Mouse (Mus musculus): Measurements from ENCODE around the gene Ccl27a.
"Not testable (repeated sequence)": the region's sequence is repeated elsewhere in the genome, so short reads cannot be mapped to it uniquely, and the experiment has no call there.

Ccl27a gene

DNA sequence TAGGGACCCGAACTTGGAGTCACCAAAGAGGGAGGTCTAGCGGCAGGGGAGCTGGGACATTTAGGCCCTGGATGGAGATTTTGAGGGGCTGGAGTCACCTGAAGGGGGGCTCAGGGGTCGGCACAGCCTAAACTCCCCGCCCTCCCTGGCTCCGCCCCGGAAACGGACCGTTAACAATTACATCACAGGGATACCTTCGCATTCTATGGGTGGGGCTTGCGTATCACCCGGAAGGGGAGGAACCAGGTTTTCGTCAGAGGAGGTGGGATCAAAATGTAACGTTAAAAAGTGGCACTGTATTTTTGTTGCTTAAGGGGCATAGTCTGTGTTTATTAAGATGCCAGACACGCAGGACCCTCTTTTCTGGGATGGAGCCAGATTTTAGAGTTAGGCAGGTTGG, at the start of gene Ccl27a:
Gene Ccl27a (minus strand): TSS at position 246 of the 400 bp plus-strand sequence.
- peak; percentile 83 to 91 for DNase-seq

DNA sequence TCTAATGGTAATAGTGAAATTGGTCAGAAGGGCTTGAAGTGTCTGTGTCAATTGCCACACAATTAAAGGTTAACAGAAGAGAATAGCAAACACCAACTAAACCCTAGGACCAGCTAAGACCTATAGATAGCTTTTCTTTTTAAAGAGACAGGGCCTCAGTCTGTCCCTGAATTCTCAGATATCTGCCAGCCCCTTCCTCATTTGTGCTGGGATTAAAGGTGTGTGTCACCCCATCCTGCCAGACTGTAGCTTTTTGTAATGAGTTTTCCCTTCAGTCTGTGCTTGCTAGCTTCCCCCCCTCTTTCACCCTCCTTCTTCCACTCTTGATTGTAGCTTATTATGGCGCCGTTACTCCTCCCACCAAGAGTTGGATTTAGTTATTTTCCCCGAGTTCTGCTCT, 9.2 kb upstream of the Ccl27a start:
- not testable (repeated sequence) for DNase-seq

DNA sequence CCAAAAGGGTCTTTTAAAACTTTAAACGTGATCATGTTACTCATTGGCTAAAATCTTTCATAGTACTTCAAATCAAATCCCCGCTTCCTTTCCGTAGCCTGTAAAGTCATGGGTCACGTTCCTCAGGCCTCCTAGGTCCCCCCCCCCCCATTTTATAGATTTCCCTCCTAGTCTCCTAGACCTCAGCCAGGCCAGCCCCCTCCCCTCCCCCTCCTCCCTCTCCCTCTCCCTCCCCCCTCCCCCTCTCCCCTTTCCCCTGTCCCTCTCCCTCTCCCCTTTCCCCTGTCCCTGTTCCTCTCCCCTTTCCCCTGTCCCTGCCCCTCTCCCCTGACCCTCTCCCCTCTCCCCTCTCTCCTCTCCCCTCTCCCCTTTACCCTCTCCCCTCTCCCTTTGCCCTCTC, 8.7 kb upstream of the Ccl27a start:
- not testable (repeated sequence) for DNase-seq

DNA sequence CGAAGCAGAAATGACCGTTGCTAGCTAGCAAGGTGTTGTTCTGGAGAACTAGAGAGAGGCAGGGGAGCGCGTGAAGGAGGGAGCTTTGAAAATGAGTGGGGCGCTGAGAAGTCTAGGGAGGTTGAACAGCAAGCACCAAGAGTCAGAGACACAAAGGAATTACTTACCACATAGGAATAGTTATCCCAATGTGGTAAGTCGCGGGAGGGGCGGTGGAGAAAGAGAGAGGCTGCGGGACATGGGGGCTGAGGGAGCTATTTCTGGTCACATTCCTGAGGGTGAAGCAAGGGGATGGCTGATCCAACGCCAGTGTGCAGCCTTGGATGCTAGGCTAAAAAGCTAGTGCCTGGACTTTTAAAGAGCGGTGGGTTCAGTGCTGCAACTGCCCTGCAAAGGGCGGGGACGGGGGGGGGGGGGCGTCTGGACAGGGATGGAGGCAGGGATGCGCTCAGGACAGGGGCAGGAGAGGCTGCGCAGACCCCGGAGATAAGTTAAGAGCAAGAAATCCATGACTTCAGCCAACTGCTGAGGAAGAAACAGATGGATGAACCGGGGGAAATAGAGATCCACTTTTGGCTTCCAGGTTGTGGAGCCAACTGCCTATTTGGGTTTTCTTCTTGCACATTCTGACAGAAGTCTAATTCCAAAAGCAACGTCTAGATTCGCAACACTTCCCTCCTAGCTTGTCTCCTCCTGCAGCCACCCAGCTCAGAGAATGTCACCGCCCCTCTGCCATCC, 7.9 kb upstream of the Ccl27a start:
- not testable (repeated sequence) for DNase-seq

DNA sequence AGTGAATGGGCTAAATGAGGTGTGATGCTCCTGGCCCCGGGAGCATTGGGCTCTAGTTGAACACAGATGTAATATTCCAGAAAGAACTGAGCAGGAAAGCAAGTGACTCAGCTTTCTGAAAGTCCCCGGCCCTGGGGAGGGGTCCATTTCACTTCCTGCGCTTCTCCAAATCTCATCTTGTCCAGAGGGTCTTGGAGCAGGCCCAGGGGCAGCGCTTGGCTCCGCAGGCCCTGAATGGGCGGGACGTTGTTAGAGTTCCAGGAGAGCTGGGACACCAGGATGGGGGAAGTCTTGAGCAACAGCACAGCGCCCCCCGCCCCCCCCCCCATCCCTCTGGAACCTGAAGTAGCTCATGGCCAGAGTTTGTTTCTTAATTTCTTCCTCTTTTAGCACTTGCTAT, 7.2 kb upstream of the Ccl27a start:
- DNase-seq: not testable (repeated sequence)

DNA sequence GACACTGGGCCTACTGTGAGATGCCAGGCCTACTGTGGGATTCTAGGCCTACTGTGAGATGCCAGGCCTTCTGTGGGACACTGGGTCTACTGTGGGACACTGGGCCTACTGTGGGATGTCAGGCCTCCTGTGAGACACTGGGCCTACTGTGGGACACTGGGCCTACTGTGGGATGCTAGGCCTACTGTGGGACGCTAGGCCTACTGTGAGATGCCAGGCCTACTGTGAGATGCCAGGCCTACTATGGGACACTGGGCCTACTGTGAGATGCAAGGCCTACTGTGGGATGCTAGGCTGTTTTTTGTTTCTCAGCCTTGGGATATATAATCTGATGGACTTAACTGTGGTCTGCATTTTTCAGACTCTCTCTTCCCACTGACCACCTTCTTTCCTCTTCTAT, 1.8 kb upstream of the Ccl27a start:
- DNase-seq: not testable (repeated sequence)

DNA sequence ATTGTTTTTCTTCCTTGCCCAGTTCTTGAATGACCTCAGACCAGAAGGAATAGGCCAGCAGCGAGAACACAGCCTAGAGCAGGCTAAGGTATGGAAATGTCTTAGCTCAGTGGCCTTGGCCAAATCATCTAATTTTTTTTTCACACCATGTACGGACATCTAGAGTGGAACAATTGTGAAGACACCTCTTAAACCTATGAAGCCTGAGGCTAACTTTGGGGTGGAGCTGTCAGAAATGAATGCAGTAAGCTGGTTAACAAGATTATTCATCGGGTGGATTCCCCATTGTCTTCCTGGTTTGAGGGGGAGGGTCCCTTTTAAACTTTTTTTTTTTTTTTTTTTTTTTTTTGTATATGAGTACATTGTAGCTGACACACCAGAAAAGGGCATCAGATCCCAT, 459 bp upstream of the Ccl27a start:
- not testable (repeated sequence) for DNase-seq

DNA sequence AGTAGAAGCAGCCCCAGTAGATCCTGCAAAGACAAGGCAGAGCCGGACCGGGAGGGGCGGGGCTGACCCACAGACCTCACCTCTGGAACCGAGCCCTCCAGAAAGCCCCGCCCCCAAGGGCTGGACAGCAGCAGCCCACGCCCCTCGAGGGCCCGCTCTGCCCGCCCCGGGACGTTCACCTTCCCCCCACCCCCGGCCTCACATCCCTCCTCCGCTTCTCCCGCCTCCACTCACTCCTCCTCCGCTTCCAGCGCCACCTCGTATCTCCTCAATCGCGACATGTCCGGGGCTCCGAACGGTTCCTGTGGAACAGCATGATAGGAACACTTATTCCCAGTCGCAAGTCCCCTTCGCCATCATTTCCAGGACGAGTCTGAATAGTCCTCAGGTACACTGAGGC, 545 bp downstream of the Ccl27a start:
- peak; percentile 66 to 70 for DNase-seq

DNA sequence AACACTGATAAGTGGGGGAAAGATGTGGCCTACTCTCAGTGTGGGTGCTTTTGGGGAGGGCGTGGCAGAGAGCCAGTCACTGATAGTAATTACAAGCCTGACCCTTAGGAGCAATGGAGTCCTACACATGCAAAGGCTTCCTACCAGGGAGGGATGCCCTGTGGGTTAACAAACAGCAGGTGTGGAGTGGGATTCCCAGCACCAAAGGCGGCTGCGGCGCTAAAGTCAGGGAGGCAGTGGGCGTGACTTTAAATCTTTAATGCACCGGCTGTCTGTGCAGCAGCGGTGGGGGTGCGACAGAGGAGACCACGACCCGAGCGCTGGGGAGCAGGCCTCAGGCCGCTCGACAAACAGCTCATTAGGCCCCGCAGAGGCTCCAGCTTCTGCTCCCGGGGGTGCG, 1.1 kb downstream of the Ccl27a start:
- DNase-seq: not testable (repeated sequence)

DNA sequence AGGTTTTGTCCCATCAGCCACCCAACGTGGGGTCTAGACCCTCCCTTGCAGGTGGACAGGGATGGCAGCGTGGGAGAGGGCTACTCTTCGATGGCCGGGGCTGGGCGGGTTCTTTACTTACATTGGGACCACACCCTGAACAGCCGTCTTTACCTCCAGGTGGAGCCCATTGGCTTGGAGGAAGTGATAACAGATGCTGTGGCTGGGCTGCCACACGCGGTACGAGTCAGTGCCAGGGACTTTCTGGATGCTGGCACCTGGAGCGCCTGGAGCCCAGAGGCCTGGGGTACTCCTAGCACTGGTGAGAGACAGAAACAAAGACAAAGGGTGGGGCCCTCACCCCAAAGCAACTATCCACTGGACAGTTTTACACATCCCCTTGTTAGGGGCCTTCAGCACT, 6.7 kb downstream of the Ccl27a start:
- not testable (repeated sequence) for DNase-seq

DNA sequence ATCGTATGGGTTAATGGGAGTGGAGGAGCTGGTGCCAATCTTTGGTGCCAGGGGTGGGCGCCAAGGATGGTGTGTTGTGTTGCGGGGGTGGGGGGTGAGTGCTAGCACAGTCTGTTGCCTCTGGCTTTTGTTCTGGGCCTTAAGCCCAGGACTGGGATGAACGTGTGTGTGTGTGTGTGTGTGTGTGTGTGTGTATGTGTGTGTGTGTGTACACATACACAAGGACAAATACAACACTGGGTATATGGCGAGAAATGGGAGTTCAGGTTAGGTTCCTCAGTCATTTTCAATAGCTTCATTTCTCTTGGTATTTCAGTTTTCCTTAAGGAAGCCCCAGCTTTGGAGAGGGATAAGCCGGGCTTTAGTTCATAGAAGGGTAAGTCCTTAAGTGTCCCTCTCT, 10.9 kb downstream of the Ccl27a start:
- DNase-seq: not testable (repeated sequence)

DNA sequence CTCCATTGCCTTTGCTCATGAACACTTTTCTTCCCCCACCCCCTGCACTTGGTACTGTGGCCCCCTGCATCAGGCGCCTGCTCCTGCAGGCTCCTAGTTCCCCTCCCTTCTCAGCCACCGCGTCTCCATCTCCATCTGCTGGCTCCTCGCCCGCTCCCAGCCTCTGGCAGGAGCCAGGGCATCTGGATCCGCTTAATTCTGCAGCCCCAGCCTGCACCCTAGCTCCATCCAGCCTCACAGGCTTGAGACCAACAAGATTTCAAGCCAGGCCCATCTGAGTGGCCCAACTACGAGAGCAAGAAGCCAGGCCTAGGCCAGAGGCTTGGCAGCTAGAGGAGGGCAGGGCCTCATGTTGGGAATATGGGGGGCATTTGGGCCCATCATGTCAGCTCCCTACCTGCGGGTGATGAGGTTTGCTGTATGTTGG, 11.3 kb downstream of the Ccl27a start:
- DNase-seq: peak; percentile 53 to 62

DNA sequence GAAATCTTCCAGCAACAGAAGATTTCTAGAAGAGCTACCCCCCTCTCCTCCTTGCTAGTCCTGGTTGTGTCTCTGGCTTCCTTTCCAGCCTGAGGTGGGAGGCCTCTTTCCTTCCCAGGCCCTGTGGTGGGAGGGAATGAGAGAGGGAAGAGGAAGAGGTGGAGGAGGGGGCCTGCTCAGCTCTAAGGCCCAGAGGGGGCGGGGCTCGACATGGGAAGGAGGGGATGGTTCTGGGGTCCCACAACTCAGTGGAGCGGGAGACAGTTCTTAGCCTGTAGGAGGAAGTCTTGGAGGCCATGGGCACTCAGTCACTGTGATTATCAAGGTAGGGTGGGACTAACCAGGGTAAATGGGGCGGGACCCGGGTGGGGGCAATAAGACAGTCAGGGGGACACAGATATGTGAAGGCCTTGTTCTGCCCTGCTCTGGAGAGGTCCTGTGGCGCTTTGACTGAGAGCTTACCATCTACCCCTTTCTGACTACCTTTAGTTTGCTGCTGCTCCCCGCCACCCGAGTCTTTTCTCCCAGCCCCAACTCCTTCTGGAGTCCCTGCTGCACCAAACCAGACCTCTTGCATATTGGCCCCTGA, 11.9 kb downstream of the Ccl27a start:
- DNase-seq: no peak

DNA sequence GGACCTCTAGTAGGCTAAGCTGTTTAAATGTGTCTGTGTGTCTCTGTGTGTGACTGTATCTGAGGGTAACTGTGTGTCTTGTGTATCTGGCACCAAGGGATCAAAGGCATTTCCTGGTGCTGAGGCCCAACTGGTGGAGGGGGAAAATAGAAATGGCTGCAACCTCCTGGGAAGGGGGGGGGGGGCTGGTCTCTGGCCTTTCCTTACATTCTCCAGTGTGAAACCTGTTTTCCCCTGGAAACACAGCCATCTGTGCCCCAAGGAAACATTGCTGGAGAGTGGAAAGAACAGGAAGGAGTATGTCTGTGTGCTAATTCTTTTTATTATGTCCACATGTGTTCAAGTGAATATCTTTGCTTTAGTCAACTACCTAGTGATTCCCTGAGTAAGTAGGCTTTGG, 12.4 kb downstream of the Ccl27a start:
- no peak for DNase-seq

DNA sequence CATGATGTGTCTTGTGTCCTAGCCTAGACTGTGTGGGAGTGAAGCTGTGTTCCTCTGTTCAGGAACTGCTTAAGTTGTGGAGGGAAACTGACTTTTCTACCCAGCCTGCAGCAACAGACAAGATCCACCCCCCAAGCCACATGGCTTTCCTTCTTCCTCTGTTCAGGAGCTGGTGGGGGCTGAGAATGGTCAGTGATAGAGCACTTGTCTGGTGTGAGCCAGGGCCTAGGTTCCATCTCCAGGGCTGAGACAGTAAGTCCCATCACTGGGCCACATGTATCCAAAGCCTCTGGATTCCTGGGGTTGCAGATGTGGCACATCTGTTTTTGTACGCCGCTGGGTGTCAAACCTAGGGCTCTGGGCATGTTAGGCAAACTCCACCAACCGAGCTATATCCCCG, 13.1 kb downstream of the Ccl27a start:
- DNase-seq: no peak

DNA sequence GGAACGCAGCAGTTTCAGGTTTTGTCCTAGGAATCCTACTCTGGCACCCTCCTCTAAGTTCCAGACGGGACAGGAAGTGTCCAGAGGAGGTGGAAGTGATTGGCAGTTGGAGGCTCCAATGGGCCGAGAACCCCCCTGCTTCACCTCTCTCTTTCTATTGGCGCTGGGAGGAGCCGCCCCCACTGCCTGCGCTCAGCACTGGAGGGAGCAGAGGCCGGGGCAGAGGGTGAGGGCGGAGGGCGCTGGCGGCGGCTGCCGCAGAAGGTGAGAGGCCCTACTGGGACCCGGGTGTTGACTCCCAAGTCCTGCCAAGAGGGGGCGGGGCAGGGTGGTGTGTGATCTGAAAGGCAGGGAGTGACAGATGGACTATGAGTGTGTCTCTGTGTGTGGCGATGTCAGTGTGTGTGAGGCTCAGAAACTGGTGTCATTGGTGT, 13.7 kb downstream of the Ccl27a start:
- DNase-seq: peak; percentile 89 to 90

DNA sequence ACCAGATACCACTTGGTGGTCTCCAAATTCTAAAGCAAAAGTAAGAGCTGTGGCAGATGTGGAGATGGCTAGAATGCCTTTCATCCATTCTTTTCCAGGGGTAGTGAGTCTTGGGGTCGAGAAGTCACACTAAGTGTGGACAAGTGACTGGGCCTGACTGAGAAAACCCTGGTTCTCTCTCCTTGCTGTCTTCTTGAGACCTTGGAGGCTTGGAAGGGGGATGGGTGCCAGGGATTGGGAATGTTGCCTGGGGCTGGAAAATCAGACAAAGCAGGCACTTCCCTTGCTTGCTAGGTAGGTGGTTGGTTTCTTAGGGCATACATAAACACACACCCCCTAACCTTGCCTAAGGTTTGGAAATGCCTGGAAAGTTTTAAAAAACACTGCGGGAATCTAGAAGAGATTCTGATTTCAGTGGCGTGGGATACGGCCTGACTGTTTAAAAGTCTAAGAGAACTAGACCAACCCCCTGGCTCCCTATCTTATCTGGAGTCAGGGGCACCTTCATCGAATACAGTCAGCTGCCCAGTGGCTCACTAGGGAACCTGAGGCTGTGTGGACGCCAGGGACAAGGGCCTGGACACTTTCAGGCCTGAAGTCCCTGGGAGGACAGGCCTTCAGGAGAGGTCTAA, 14.3 kb downstream of the Ccl27a start:
- DNase-seq: no peak

DNA sequence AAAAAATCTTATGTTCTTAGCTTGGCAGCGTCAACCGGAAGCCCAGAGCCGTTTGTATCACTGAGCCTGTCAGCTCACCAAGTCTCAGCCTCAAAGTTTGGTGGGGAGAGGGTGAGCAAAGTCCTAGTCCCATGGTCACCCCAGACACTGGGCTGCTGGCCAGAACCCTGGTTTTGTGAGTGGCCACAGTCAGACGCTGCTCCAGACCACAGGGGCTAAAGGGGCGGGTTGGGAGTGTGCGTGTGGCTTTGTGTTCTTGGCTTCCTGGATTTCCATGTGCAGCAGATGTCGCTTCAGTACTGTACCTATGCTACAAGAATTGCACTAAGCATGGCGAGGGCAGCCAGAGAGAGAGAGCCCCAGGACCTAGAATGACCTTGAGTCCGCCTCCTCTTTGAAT, 14.8 kb downstream of the Ccl27a start:
- DNase-seq: peak in 1 of 2 experiments; percentile 36

DNA sequence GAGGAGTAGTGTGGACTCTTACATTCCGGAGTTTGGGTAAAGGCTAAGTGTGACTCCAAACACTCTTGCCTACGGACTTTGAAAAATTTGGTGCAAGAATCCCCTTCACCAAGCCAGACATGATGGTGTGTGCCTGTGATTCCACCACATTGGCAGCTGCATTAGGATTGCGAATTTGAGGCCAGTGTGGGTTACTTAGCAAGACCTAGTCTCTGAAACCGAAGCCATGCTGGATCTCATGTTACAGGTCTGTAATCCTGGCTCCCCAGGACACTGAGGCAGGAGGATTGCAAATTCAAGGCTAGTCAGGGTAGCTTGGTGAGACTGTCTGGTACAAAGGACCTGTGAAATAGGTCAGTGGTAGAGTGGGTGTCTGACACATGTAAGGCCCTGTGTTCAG, 15.3 kb downstream of the Ccl27a start:
- DNase-seq: no peak

DNA sequence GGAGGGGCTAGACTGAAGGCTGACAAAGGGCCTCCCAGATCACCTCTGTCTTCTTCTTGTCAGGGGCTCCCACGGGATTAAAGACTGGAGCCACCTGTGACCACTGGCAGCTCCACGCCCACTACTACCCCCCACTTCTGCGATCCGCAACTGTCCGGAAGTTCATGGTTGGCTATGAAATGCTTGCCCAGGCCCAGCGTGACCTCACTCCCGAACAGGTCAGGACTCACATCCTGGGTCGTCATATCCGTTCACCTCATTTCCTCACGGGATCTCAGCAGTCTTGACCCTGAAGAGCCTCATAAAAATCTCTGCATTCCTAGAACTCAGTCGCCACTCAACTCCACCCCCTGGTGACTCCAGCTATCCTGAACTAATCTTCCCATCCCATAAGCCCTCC, 16.0 kb downstream of the Ccl27a start:
- no peak for DNase-seq

DNA sequence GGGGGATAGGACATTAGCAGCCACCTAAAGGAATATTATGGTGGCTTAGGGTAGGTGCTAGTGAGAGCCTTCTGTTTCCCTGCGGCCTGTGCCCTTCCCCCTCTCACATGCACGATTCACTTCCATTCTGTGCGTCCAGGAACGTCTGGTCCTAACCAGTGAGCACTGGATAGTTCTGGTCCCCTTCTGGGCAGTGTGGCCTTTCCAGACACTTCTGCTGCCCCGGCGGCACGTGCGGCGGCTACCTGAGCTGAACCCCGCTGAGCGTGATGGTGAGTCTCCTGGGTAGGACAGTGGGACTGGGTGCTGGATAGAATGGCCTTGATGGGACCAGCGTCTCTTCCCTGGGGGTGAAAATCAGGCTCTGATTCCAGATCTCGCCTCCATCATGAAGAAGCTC, 16.7 kb downstream of the Ccl27a start:
- DNase-seq: no peak

DNA sequence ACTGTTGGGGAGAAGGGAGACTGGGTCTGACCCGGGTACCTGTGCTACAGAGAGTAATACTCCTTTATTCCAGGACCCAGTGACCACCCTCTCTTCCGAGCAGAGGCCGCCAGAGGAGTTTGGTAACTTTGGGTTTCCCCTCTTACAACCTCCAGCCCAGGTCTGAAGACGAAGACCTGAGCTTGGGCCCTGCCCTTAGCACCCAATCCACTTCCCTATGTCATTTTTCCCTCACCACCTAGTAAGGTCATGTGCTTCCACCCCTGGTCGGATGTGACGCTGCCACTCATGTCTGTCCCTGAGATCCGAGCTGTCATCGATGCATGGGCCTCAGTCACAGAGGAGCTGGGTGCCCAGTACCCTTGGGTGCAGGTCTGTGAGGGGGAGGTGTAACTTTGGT, 17.6 kb downstream of the Ccl27a start:
- no peak for DNase-seq

DNA sequence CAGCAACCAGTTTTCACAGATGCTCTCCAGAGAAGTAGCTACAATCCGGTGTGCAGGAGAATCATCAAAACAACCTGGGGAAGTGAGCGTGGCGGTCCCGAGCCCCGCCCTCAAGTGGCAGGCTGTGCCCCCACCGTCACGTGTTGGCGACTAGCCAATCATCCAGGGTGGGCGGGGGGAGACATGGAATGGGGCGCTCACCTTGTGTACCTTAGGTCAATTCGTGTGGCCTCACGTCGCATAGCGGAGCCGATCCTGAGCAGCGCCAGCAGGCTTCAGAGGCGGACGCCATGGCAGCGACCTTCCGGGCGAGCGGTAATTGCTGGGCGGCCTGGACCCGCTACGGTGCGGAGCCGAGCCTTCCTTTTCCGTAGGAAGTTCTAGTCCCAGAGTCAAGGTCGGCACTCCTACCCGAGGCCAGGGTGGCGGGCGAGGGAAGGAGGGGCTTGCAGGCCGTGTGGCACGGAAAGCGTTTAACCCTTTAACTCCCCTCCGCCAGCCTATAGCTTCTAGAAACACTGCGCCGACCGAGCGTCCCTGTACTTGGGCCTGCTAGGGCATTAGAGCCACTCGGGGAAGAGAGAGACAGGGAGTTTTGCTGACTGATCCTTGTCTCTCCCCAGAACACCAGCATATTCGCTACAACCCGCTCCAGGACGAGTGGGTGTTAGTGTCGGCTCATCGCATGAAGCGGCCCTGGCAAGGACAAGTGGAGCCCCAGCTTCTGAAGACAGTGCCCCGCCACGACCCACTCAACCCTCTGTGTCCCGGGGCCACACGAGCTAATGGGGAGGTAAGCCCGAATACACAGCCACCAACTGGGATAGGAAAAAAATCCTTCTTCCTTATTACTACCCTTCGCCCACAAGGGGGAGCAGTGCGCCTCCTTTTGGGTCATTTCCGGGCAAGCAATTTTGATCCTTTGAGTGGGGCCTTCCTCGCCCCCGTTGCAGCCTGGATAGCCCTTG, 18.4 kb downstream of the Ccl27a start, which contains the start of gene Sigmar1:
Gene Sigmar1 (minus strand): TSS at position 820 of the 968 bp plus-strand sequence.
- DNase-seq: peak; percentile 83 to 90
